Mouse (Mus musculus) MEL (cell line): ENCODE data around the gene Cxcl12. TPM values are rescaled to one million over a fixed set of nuclear protein-coding genes. Genes with fewer than 3 reads are reported as not detected.

Experiments
- DNase-seq: peaks from one replicate; pipeline ENCODE4 v3.0.0; 2011; ENCODE audit warnings: low read depth, low spot score
- H3K27ac ChIP-seq: 2 replicates; pipeline ENCODE4 v1.5.1; 2012; ENCODE audit warnings: low read depth, mild to moderate bottlenecking, control low read depth, low read length, moderate library complexity; ENCODE audit not compliant: control insufficient read depth
- H3K27me3 ChIP-seq, 2 experiments: fragments of 150-350 bp in 1 of 2; sonication (generic) in 1 of 2; 2 replicates each; pipeline ENCODE4 v1.6.1; 2012; ENCODE audit warnings: low read length in 2 of 2, mild to moderate bottlenecking in 2 of 2, improper control_type of control experiment in 1 of 2, moderate library complexity in 1 of 2; ENCODE audit not compliant: insufficient read depth in 2 of 2, control insufficient read depth in 1 of 2
- H3K36me3 ChIP-seq, 2 experiments: 2 replicates each; pipeline ENCODE4 v1.6.1; 2012 to 2014; ENCODE audit warnings: low read length in 2 of 2, improper control_type of control experiment in 1 of 2, inconsistent platforms in 1 of 2, mild to moderate bottlenecking in 1 of 2; ENCODE audit not compliant: insufficient read depth in 2 of 2, control insufficient read depth in 1 of 2
- H3K4me1 ChIP-seq, 2 experiments: fragments of 150-350 bp in 1 of 2; sonication (generic) in 1 of 2; 2 replicates each; pipeline ENCODE4 v1.6.1; 2012; ENCODE audit warnings: low read length in 2 of 2, improper control_type of control experiment in 1 of 2, mild to moderate bottlenecking in 1 of 2; ENCODE audit not compliant: insufficient read depth in 2 of 2, control insufficient read depth in 1 of 2
- H3K4me3 ChIP-seq, 2 experiments: fragments of 150-350 bp in 1 of 2; sonication (generic) in 1 of 2; 2 replicates each; pipeline ENCODE4 v1.5.1; 2012; ENCODE audit warnings: low read depth in 2 of 2, low read length in 2 of 2, mild to moderate bottlenecking in 2 of 2, moderate library complexity in 2 of 2, control low read depth in 1 of 2, improper control_type of control experiment in 1 of 2; ENCODE audit not compliant: control insufficient read depth in 1 of 2, insufficient read depth in 1 of 2
- H3K79me2 ChIP-seq: 2 replicates; pipeline ENCODE4 v1.6.1; 2012; ENCODE audit warnings: mild to moderate bottlenecking, low read length, moderate library complexity; ENCODE audit not compliant: control insufficient read depth, poor library complexity, insufficient read depth
- H3K9ac ChIP-seq: 2 replicates; pipeline ENCODE4 v1.6.1; 2012; ENCODE audit warnings: low read depth, mild to moderate bottlenecking, control low read depth, low read length, moderate library complexity; ENCODE audit not compliant: control insufficient read depth, poor library complexity, severe bottlenecking
- H3K9me3 ChIP-seq: fragments of 150-350 bp; sonication (generic); replicated peaks from 2 replicates; pipeline ENCODE4 v1.6.1; 2012; ENCODE audit warnings: mild to moderate bottlenecking, low read length, improper control_type of control experiment, moderate library complexity; ENCODE audit not compliant: insufficient read depth
- CTCF ChIP-seq, 3 experiments: IDR thresholded peaks in 2 of 3; conservative IDR thresholded peaks in 1 of 3; 2 replicates each; pipeline ENCODE4 v1.5.1; 2011 to 2012; ENCODE audit warnings: low read length in 3 of 3, low read depth in 2 of 3, mild to moderate bottlenecking in 2 of 3, improper control_type of control experiment in 1 of 3, inconsistent platforms in 1 of 3, mixed read lengths in 1 of 3, moderate library complexity in 1 of 3; ENCODE audit not compliant: control insufficient read depth in 1 of 3, insufficient read depth in 1 of 3, poor library complexity in 1 of 3, severe bottlenecking in 1 of 3
- JUND ChIP-seq: IDR thresholded peaks from 2 replicates; pipeline ENCODE4 v1.6.1; 2011; ENCODE audit warnings: low read depth, mild to moderate bottlenecking, improper control_type of control experiment, low read length
- MAZ ChIP-seq: IDR thresholded peaks from 2 replicates; pipeline ENCODE4 v1.6.1; 2012; ENCODE audit warnings: low read depth, mild to moderate bottlenecking, inconsistent platforms, low read length, improper control_type of control experiment
- NELFE ChIP-seq: IDR thresholded peaks from 2 replicates; pipeline ENCODE4 v1.6.1; 2011; ENCODE audit warnings: low read depth, low read length, improper control_type of control experiment
- NRF1 ChIP-seq: IDR thresholded peaks from 2 replicates; pipeline ENCODE4 v1.6.1; 2014; ENCODE audit warnings: low read depth, mild to moderate bottlenecking, inconsistent platforms, low read length, improper control_type of control experiment, moderate library complexity; ENCODE audit not compliant: poor library complexity, insufficient read depth, severe bottlenecking
- POLR2A ChIP-seq, 2 experiments: IDR thresholded peaks; 2 replicates each; pipeline ENCODE4 v1.6.1; 2011 to 2012; ENCODE audit warnings: low read length in 2 of 2, mild to moderate bottlenecking in 2 of 2, control low read depth in 1 of 2, improper control_type of control experiment in 1 of 2, low read depth in 1 of 2, moderate library complexity in 1 of 2; ENCODE audit not compliant: control insufficient read depth in 1 of 2, insufficient read depth in 1 of 2, poor library complexity in 1 of 2
- POLR2AphosphoS2 ChIP-seq: IDR thresholded peaks from 2 replicates; pipeline ENCODE4 v1.6.1; 2011; ENCODE audit warnings: low read length, improper control_type of control experiment
- SIN3A ChIP-seq: IDR thresholded peaks from 2 replicates; pipeline ENCODE4 v1.6.1; 2012; ENCODE audit warnings: low read length, improper control_type of control experiment, inconsistent platforms
- ZC3H11A ChIP-seq: IDR thresholded peaks from 2 replicates; pipeline ENCODE4 v1.6.1; 2012; ENCODE audit warnings: low read depth, mild to moderate bottlenecking, inconsistent platforms, low read length, improper control_type of control experiment
- ZKSCAN1 ChIP-seq: IDR thresholded peaks from 2 replicates; pipeline ENCODE4 v1.6.1; 2012; ENCODE audit warnings: low read depth, mild to moderate bottlenecking, inconsistent platforms, low read length, improper control_type of control experiment, moderate library complexity
- polyA plus RNA-seq, 2 experiments: library from polyadenylated mRNA; stranded (reverse) in 1 of 2; unstranded in 1 of 2; fragments of >175 nt in 1 of 2; fragments of >200 nt in 1 of 2; gene quantifications; 2 replicates each; pipeline versions ENCODE4 v1.2.1 to v1.2.4; 2012; ENCODE audit warnings: low replicate concordance in 2 of 2, low read depth in 1 of 2; ENCODE audit not compliant: insufficient read length in 2 of 2, insufficient read depth in 1 of 2, missing spikeins in 1 of 2
- total RNA-seq: library from RNA; depleted of rRNA; stranded (reverse); fragments of 300-350 nt; gene quantifications from 2 replicates; pipeline ENCODE4 v1.2.3, GENCODE M21; 2012

Gene Cxcl12
- total and polyA plus RNA-seq, 3 experiments = not detected

DNA sequence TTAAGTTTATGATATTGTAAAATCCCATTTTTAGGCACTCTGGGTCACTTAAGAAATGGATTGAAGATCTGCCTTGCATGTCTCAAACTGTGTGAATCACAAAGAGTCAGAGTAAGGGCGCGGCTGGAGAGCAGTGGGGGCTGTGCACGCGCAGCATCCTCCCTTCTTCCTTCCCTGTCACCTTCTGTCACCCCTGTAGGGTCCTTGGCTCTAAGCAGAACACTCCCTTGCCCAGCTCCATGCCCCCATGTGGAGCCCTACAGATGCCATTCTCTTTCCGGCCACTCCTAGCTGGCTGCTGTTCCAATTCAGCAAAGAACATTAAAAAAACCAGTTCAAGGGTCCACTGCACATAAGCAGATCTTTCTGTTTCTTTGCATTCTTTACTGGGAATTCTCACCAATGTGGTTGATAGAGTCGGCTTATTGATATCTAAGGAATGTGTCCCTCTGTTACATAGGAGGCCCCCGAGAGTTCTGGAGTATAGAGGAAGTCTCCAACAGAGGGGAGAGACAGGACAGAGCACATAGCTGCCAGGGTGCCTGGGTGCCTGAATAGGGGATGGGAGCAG is 51.7 kb downstream of the Cxcl12 start:
- no peak overlapping the region for H3K9ac ChIP-seq
- no peak overlapping the region for H3K4me3 ChIP-seq
- no peak for TF ChIP-seq JUND
- TF ChIP-seq ZC3H11A = no peak
- no peak for TF ChIP-seq CTCF (IDR thresholded peaks at IDR 0.05 in 2 of 3, conservative IDR thresholded peaks at IDR 0.05 in 1 of 3; ENCODE audit: control insufficient read depth in 1 of 3, insufficient read depth in 1 of 3, low read depth in 2 of 3, low read length in 3 of 3, poor library complexity in 1 of 3, severe bottlenecking in 1 of 3)
- no peak for TF ChIP-seq ZKSCAN1
- TF ChIP-seq MAZ = no peak
- no peak for TF ChIP-seq SIN3A
- TF ChIP-seq POLR2A (IDR thresholded peaks at IDR 0.05; ENCODE audit: control insufficient read depth in 1 of 2, insufficient read depth in 1 of 2, low read depth in 1 of 2, low read length in 2 of 2, poor library complexity in 1 of 2) = no peak
- no peaks in the 10 kb centered on the region for H3K79me2 ChIP-seq
- H3K27ac ChIP-seq = no peak overlapping the region
- no peaks in the 10 kb centered on the region for H3K36me3 ChIP-seq
- no peaks in the 10 kb centered on the region for H3K27me3 ChIP-seq
- no peaks in the 10 kb centered on the region for H3K9me3 ChIP-seq
- no peaks in the 10 kb centered on the region for H3K4me1 ChIP-seq
- DNase-seq = no peak

GRCm38 (mm10) chr6:117220831-117221345 is 52.6 kb downstream of the Cxcl12 start:
- Histone ChIP-seq H3K36me3 (no peaks in the 10 kb centered on the region), H3K9me3 (no peaks in the 10 kb centered on the region), H3K27me3 (no peaks in the 10 kb centered on the region), H3K27ac (no peak overlapping the region), H3K79me2 (no peaks in the 10 kb centered on the region), H3K4me1 (no peaks in the 10 kb centered on the region), H3K9ac (no peak overlapping the region), H3K4me3 (no peak overlapping the region)
- no peak for DNase-seq
- no peak for TF ChIP-seq POLR2AphosphoS2
- no peak for TF ChIP-seq NELFE
- no peak for TF ChIP-seq NRF1
- TF ChIP-seq ZC3H11A = no peak
